Mouse (Mus musculus): ENCODE measurements at regions not wholly inside any gene's neighbourhood (a gene's known extent, or its start where the extent isn't known, plus 50 kb on each side); places are given as distances from the start of the nearest gene placed in this dataset.

DNA sequence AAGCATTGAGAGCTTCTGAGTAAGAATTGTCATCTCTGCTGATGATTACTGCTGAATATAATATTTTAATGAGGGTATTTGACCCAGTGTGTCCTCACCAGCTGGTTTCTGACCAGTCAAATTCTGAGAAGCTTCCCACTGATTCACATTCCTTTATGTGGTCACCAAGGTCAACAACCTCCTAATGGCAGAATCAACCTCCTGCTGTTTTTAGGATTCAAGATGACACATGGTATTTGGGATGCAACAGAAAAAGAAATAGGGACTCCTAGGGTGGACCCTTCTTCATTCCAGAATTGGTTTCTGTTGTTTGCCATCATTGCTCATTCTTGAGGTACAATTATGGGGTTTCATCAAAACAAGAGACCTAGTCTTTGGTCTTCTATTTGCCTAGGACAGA is 629.6 kb downstream of the Ccdc50 start:
- no peak for ATAC-seq (ENCODE audit: low FRiP score, low read depth)
- H3K4me3 ChIP-seq = no peak overlapping the region
- H3K27ac ChIP-seq (replicated peaks) = no peak overlapping the region
- no peak overlapping the region for H3K4me2 ChIP-seq (replicated peaks)
- H3K9me3 ChIP-seq = no peaks in the 10 kb centered on the region
- no peaks in the 10 kb centered on the region for H3K27me3 ChIP-seq
- H3K9ac ChIP-seq (replicated peaks) = no peak overlapping the region
- H3K36me3 ChIP-seq = no peaks in the 10 kb centered on the region
- no peaks in the 10 kb centered on the region for H3K4me1 ChIP-seq

DNA sequence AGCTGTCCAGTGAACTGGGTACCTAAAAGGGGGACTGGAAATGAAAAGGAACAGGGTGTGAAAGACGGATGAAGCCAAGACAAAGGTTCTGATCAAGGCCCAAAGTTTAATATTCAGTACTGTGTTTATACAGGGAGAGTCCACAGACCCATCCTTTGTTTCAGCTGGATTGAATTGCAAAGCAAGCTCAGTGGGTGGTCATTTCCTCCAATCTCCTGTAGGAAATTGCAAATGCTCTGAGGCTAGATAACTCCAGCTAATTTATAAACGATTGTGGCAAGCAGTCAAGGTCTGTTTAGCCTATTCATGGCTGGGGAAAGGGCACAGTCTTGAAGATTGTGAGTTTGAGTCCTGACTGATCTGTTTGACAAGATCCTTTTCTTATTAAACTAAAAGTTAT is 650.3 kb downstream of the Ccdc50 start:
- no peak for ATAC-seq (ENCODE audit: low FRiP score, low read depth)
- Histone ChIP-seq H3K36me3 (no peaks in the 10 kb centered on the region), H3K9ac (replicated peaks) (no peak overlapping the region), H3K27me3 (no peaks in the 10 kb centered on the region), H3K27ac (replicated peaks) (no peak overlapping the region), H3K4me3 (no peak overlapping the region), H3K4me1 (0 out of 2 replicates have a peak, but pooled peaks cover 4% of the 10 kb centered on the region), H3K9me3 (no peaks in the 10 kb centered on the region), H3K4me2 (replicated peaks) (no peak overlapping the region)
- WGBS = 26% methylated on average over 2 of the region's 2 CpGs

DNA sequence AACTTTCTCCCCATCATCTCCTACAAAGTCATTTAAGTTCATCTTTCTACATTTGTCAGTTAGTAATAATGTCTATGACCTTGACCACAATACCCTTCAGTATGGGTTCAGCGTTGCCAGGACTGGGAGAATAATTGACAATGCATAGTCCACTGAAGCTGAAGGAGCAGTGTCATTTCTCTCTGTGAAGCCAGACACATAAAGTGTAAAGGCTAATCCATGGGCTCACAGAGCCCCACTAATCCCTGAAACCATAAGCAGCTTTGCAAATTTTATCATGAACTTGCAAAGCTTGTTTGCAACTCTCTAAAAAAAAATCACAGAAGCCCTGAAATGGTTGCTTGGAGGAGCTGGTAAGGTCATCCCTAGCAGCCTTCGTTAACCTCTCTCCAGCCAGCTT is 654.4 kb downstream of the Ccdc50 start:
- Histone ChIP-seq H3K4me1 (0 out of 2 replicates have a peak, but pooled peaks cover 4% of the 10 kb centered on the region), H3K36me3 (no peaks in the 10 kb centered on the region), H3K9me3 (no peaks in the 10 kb centered on the region), H3K4me2 (replicated peaks) (no peak overlapping the region), H3K9ac (replicated peaks) (no peak overlapping the region), H3K27ac (replicated peaks) (no peak overlapping the region), H3K27me3 (no peaks in the 10 kb centered on the region), H3K4me3 (no peak overlapping the region)
- 8% methylated on average over 2 of the region's 2 CpGs for WGBS
- no peak; the same call in 1 of the 2 replicates for ATAC-seq (ENCODE audit: low FRiP score, low read depth)

DNA sequence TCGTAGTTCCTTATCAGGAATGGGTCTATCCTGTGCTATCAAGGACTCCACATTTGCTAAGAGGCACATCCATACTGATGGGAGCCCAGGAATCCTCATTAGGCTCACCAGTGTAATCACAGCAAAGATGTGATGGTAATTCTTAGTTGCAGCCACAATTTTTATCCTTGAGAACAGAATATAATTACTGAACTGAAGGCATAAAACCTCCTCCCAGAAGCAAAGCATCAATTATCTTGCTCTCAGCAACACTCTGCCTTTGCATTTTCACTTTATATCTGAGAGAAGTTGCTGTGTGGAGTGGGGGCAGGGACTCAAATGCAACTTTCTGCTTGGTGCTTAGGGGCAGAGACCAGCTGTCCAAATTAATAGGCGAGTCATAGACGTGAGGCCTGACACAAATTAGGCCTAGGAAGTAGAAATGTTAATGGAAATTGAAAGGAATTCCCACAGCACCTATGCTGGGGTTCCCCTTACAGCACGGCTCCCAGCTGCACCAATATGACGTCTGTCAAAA is 676.2 kb downstream of the Ccdc50 start:
- ATAC-seq (ENCODE audit: low FRiP score, low read depth) = peak; percentile 94
- Histone ChIP-seq H3K36me3 (no peaks in the 10 kb centered on the region), H3K9ac (replicated peaks) (no peak overlapping the region), H3K4me1 (no peaks in the 10 kb centered on the region), H3K4me2 (replicated peaks) (no peak overlapping the region), H3K27ac (replicated peaks) (no peak overlapping the region), H3K4me3 (no peak overlapping the region), H3K9me3 (no peaks in the 10 kb centered on the region), H3K27me3 (no peaks in the 10 kb centered on the region)
- whole genome bisulfite sequencing = 62% methylated on average over 5 of the region's 5 CpGs

DNA sequence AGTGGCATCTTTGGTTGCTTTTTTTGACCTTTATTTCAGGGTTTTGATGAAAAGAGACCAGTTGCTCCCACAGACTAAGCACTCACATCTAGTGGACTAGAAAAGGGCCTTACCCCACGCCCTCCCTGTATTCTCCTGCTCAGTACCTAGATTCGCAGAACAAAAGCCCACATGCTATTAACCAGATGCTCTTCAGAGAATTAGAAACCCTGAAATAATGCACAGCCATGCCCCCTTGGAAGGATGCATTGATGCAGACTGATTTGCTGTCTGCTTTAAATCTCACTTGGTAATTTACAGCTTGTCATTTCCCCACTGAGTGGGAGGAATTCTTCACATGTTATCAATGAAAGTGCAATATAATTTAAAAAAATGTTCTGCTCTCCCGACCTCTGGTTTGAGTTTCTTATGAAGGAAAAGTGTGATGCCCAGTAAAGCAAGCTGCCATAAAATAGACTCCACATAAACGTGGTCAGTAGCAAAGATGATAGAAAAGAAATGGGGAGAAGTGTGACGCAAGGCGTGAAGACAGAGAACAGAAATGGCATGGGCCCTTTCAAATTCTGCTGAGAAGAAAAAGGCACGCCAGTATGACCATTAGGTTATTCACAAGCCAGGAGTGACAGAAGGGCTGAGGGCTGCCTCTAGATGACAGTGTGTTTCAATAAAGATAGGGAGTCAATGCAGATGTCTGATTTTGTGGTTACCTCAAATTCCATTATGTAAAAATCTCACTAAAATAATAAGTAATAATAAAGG is 669.8 kb downstream of the Fgf12 start:
- no peak for ATAC-seq (ENCODE audit: low FRiP score, low read depth)
- Histone ChIP-seq H3K4me3 (no peak overlapping the region), H3K4me1 (no peaks in the 10 kb centered on the region), H3K4me2 (replicated peaks) (no peak overlapping the region), H3K27ac (replicated peaks) (no peak overlapping the region), H3K36me3 (no peaks in the 10 kb centered on the region), H3K27me3 (no peaks in the 10 kb centered on the region), H3K9me3 (no peaks in the 10 kb centered on the region), H3K9ac (replicated peaks) (no peak overlapping the region)
- 56% methylated on average over 7 of the region's 7 CpGs for WGBS

DNA sequence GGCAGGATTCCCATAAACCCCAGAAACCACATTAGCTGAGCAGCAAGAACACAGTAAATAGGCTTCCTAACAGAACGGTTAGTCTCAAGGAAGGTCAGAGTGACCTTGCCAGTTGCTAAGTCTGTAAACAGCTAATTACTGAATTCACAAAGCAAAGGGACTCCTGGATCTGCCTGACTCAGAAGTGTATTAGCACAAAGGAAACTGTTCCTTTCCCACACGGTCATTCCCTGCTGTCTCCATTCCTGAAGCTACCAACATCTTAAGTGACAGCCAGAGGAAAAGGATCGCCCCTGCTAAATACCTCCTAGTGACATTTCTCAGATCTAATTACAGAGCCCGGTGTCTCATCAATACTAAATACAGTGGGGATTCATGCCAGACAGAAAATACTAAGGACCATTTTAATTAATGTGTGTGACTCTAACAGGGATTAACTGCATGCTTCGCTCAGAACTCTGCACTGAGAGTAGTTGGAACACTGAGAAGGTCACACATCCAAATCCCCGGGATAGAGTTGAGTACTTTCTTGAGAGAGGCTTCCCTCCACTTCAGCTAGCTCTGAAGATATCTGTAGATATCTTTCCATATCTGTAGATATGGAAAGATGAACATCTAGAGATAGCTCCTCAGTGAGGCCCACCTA is 663.3 kb downstream of the Fgf12 start:
- Histone ChIP-seq H3K9ac (replicated peaks) (no peak overlapping the region), H3K36me3 (no peaks in the 10 kb centered on the region), H3K27ac (replicated peaks) (no peak overlapping the region), H3K27me3 (no peaks in the 10 kb centered on the region), H3K4me2 (replicated peaks) (no peak overlapping the region), H3K4me3 (no peak overlapping the region), H3K9me3 (no peaks in the 10 kb centered on the region), H3K4me1 (no peaks in the 10 kb centered on the region)
- 51% methylated on average over 6 of the region's 6 CpGs for WGBS
- ATAC-seq (ENCODE audit: low FRiP score, low read depth) = no peak

DNA sequence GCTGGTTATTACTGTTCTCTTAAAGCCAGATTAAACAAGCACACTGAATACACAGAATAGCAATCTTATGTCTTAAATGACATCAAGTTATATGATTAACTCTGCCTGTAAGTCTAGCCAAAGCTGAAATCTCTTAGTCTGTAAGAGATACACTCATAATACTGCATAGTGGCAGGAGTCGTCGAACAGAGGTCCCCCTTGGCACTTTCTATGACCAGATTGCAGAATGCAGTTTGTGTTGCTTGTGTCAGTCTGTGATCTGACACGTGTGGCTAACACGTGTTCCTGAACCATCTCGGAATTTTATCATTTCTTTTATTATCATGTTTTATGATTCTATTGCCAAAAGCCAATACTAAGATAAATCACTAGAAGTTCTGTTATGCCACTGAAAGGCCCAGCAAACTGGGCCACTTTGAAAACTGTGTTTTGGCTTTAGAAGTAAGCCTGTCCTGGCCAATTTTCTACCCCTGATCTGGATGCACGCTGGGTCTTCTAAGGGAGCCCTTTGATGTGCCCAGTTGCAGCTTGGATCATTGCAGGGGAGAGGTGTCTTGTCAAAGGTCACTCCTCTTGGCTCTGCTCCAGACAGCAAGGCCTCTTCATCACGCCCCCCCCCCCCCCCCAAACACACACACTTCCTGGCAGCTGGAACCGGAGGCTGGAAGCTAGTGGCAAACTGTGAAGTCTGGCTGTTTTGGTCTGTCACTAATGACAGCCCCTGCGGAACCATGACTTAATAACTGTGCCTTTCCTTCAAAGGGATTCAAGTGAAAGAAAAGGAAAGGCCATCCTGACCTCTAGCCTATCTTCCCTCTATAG is 648.4 kb downstream of the Fgf12 start:
- H3K9me3 ChIP-seq = no peaks in the 10 kb centered on the region
- H3K4me1 ChIP-seq = peaks cover 10% of the 10 kb centered on the region
- H3K27me3 ChIP-seq = no peaks in the 10 kb centered on the region
- WGBS = 40% methylated on average over 9 of the region's 9 CpGs
- no peak overlapping the region for H3K9ac ChIP-seq (replicated peaks)
- peak; percentile 64 for ATAC-seq (ENCODE audit: low FRiP score, low read depth)
- H3K4me3 ChIP-seq = no peak overlapping the region
- no peaks in the 10 kb centered on the region for H3K36me3 ChIP-seq
- no peak overlapping the region for H3K4me2 ChIP-seq (replicated peaks)
- no peak overlapping the region for H3K27ac ChIP-seq (replicated peaks)

DNA sequence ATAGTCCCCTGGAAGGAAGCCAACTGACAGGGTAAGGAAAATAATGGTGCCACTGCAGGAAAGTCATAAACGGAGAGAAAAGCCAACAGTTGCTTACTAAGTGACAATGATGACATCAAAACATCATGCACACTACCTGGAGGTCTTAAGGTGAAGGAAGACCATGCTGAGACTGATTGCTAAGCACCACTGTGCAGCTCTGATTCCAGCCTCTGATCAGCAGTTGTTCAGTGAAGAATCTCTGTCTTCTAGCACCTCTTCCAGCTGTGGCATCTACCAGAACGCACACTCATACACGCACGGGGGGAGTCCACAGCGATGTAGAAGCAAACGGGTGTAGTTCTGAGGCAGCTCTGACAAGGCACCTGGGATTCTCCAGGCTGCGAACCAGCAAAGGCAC is 647.8 kb downstream of the Fgf12 start:
- Histone ChIP-seq H3K4me3 (no peak overlapping the region), H3K9me3 (no peaks in the 10 kb centered on the region), H3K27me3 (no peaks in the 10 kb centered on the region), H3K4me2 (replicated peaks) (no peak overlapping the region), H3K36me3 (no peaks in the 10 kb centered on the region), H3K4me1 (peaks cover 14% of the 10 kb centered on the region), H3K27ac (replicated peaks) (no peak overlapping the region), H3K9ac (replicated peaks) (no peak overlapping the region)
- peak; percentile 17; the same call in 1 of the 2 replicates for ATAC-seq (ENCODE audit: low FRiP score, low read depth)
- WGBS = 54% methylated on average over 7 of the region's 7 CpGs

DNA sequence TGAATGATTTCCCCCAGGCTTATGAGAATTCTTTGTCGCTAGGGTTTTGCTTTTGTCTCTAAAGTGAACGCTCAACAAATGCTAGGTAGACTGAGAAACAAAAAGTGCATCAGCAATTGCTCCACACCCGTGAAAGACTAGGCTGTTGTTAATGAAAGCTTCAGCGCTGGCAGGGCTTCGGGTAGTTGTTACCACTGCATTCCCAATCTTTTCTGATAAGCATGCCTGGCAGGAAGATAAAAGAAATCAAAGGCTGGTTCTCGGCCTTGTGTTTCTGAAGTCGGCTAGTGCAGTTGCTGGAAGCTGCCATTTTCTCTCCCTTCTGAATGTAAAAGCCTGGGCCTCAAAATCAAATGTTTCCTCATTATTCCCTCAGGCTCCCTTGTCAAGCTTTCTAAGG is 647.0 kb downstream of the Fgf12 start:
- Histone ChIP-seq H3K9ac (replicated peaks) (no peak overlapping the region), H3K4me3 (no peak overlapping the region), H3K36me3 (no peaks in the 10 kb centered on the region), H3K27ac (replicated peaks) (no peak overlapping the region), H3K4me1 (peaks cover 19% of the 10 kb centered on the region), H3K4me2 (replicated peaks) (no peak overlapping the region), H3K27me3 (no peaks in the 10 kb centered on the region), H3K9me3 (no peaks in the 10 kb centered on the region)
- 37% methylated on average over 7 of the region's 7 CpGs for WGBS
- ATAC-seq (ENCODE audit: low FRiP score, low read depth) = no peak

DNA sequence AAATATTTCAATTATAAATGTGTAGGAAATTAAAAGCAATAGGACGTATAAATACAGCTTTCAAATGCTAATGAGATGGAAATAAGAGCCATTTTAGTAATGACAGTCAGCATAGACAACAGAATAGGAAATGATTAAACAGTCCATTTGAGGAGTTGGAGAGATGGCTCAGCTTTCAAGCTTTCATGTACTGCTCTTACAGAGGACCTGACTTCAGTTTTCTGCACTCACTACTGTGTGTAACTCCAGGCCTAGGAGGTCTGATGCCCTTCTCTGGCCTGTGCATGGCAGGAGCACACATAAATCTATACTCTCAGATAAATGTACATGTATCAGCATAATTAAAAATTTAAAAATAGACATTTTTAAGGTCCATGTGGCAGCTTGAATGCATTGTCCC is 643.1 kb downstream of the Fgf12 start:
- Histone ChIP-seq H3K4me2 (replicated peaks) (no peak overlapping the region), H3K9ac (replicated peaks) (no peak overlapping the region), H3K27me3 (no peaks in the 10 kb centered on the region), H3K36me3 (no peaks in the 10 kb centered on the region), H3K4me1 (peaks cover 19% of the 10 kb centered on the region), H3K4me3 (no peak overlapping the region), H3K9me3 (no peaks in the 10 kb centered on the region), H3K27ac (replicated peaks) (no peak overlapping the region)
- ATAC-seq (ENCODE audit: low FRiP score, low read depth) = no peak
- WGBS = 48% methylated on average over 1 of the region's 1 CpGs
